Mouse (Mus musculus) hindbrain, embryonic 13.5 days (tissue): ENCODE results near the gene Sept4. TPM values are rescaled to one million over a fixed set of nuclear protein-coding genes. Genes with fewer than 3 reads are reported as not detected.

ENCODE experiments used
- ATAC-seq: fragments of 200-750 bp; cut with Nextera tagmentation; 2 replicates; pipeline ENCODE4 v1.8.0; 2017; ENCODE audit warnings: moderate TSS enrichment; ENCODE audit not compliant: low FRiP score
- H3K27ac ChIP-seq: fragments of 300-500 bp; sonication (generic); 2 replicates; pipeline ENCODE4 v1.5.1; 2015; ENCODE audit warnings: inconsistent platforms, mild to moderate bottlenecking, moderate library complexity
- H3K27me3 ChIP-seq: fragments of 300-500 bp; sonication (generic); 2 replicates; pipeline ENCODE4 v1.6.1; 2015; ENCODE audit warnings: mild to moderate bottlenecking, inconsistent platforms
- H3K36me3 ChIP-seq: fragments of 300-500 bp; sonication (generic); 2 replicates; pipeline ENCODE4 v1.6.1; 2015; ENCODE audit warnings: mild to moderate bottlenecking, inconsistent platforms
- H3K4me1 ChIP-seq: fragments of 300-500 bp; sonication (generic); replicated peaks from 2 replicates; pipeline ENCODE4 v1.6.1; 2015; ENCODE audit warnings: inconsistent platforms
- H3K4me2 ChIP-seq: fragments of 300-500 bp; sonication (generic); 2 replicates; pipeline ENCODE4 v1.6.1; 2015; ENCODE audit warnings: inconsistent platforms, mild to moderate bottlenecking, moderate library complexity
- H3K4me3 ChIP-seq: fragments of 300-500 bp; sonication (generic); 2 replicates; pipeline ENCODE4 v1.5.1; 2015; ENCODE audit warnings: mild to moderate bottlenecking, inconsistent platforms
- H3K9ac ChIP-seq: fragments of 300-500 bp; sonication (generic); 2 replicates; pipeline ENCODE4 v1.6.1; 2015; ENCODE audit warnings: mild to moderate bottlenecking, inconsistent platforms
- H3K9me3 ChIP-seq: fragments of 300-500 bp; sonication (generic); 2 replicates; pipeline ENCODE4 v1.6.1; 2016; ENCODE audit warnings: inconsistent platforms
- WGBS: fragments of 180-500 bp; shearing (Covaris S2); methylation state at CpG from one replicate; pipeline ENCODE4 v1.1.7; 2015; 5-methylcytosine and 5-hydroxymethylcytosine counted together
- polyA plus RNA-seq: library from polyadenylated mRNA; unstranded; fragments of >200 nt; fragmentation: Nextera tagmentation; extraction: Ambion mirVana; gene quantifications from 2 replicates; pipeline ENCODE4 v1.2.1, GENCODE M21; 2015

Sept4 gene
- 20.2 and 22.4 TPM in 2 replicates for polyA plus RNA-seq

DNA sequence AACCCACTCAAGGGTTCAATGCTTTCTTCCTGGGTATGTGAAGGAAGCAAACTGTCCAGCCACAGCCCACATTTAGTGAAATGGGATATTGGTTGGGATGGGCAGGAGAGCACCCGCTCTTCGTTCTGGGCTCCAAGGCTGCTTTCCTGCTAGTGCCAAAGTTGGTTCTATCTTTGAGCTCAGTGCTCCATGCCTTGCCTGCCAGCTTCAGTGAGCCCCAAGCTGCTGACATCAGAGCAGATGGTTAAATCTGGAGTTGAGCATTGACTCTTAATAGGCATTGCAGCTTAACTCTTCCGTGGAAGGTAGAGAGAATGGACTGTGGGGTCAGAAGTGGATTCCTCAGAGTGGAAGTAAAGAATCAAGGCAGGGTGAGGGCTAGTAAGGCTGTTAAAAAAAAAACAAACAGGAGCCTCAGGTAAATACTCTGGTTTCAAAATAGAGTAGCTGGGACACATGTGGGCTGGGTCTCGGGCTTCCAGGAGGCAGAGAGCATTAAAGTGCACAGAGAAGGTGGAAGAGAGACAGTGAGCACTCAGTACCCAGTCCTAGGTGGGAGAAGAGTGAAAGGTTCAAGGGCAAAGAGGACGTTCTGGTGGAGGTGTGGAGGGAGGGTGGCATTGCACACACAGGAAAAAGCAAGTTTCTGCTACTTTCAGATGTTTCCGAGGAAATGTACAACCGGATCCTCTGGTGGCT is at the start of gene Sept4:
Gene Sept4, plus strand, starts transcription at position 649 of the 699 bp plus-strand sequence.
- H3K9ac ChIP-seq = no peak within 1 kb of the TSS
- H3K4me2 ChIP-seq = no peak within 1 kb of the TSS
- no peaks in the 10 kb centered on the region for H3K9me3 ChIP-seq
- no peaks in the 10 kb centered on the region for H3K27me3 ChIP-seq
- no peak within 1 kb of the TSS for H3K4me3 ChIP-seq
- no peak within 1 kb of the TSS for H3K27ac ChIP-seq
- no peaks in the 10 kb centered on the region for H3K4me1 ChIP-seq
- H3K36me3 ChIP-seq = no peaks in the 10 kb centered on the region
- no peak for ATAC-seq
- WGBS = 85% methylated on average over 7 of the region's 7 CpGs

GRCm38 (mm10) chr11:87519260-87519659 is 49.4 kb upstream of the Sept4 start:
- Histone ChIP-seq H3K4me2 (no peak overlapping the region), H3K4me3 (no peak overlapping the region), H3K27ac (no peak overlapping the region), H3K9ac (no peak overlapping the region), H3K27me3 (no peaks in the 10 kb centered on the region), H3K36me3 (no peaks in the 10 kb centered on the region), H3K9me3 (no peaks in the 10 kb centered on the region), H3K4me1 (no peaks in the 10 kb centered on the region)
- WGBS = 21% methylated on average over 2 of the region's 2 CpGs
- no peak for ATAC-seq

GRCm38 (mm10) chr11:87523466-87523865 is 45.2 kb upstream of the Sept4 start:
- no peaks in the 10 kb centered on the region for H3K36me3 ChIP-seq
- no peak overlapping the region for H3K4me2 ChIP-seq
- H3K9ac ChIP-seq = no peak overlapping the region
- WGBS = 73% methylated on average over 5 of the region's 5 CpGs
- H3K4me1 ChIP-seq = no peaks in the 10 kb centered on the region
- no peaks in the 10 kb centered on the region for H3K27me3 ChIP-seq
- H3K9me3 ChIP-seq = no peaks in the 10 kb centered on the region
- H3K4me3 ChIP-seq = no peak overlapping the region
- ATAC-seq = no peak
- H3K27ac ChIP-seq = no peak overlapping the region

GRCm38 (mm10) chr11:87523967-87524366 is 44.7 kb upstream of the Sept4 start:
- Histone ChIP-seq H3K36me3 (no peaks in the 10 kb centered on the region), H3K9me3 (no peaks in the 10 kb centered on the region), H3K9ac (no peak overlapping the region), H3K27me3 (no peaks in the 10 kb centered on the region), H3K4me2 (no peak overlapping the region), H3K4me1 (no peaks in the 10 kb centered on the region), H3K4me3 (no peak overlapping the region), H3K27ac (no peak overlapping the region)
- ATAC-seq = no peak

DNA sequence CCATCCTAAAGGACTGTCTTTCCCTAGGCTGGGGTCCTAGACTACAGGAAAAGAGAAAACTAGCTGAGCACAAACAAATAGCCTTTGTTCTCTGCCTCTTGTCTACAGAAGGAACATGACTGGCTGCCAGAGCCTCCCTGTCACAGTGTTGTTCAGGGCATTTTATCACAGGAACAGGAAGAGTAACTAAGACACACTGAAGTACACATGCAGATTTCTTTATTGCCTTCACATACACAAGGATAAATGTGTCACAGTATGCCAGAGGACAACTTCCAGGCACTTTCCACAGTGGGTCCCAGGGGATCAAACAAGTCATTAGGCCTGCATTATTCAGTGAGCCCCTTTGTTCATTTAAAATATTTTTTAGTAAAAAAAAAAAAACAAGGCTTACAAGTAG is 43.9 kb upstream of the Sept4 start:
- Histone ChIP-seq H3K4me2 (no peak overlapping the region), H3K27ac (no peak overlapping the region), H3K36me3 (no peaks in the 10 kb centered on the region), H3K9me3 (no peaks in the 10 kb centered on the region), H3K27me3 (no peaks in the 10 kb centered on the region), H3K4me3 (no peak overlapping the region), H3K9ac (no peak overlapping the region), H3K4me1 (no peaks in the 10 kb centered on the region)
- no peak for ATAC-seq

DNA sequence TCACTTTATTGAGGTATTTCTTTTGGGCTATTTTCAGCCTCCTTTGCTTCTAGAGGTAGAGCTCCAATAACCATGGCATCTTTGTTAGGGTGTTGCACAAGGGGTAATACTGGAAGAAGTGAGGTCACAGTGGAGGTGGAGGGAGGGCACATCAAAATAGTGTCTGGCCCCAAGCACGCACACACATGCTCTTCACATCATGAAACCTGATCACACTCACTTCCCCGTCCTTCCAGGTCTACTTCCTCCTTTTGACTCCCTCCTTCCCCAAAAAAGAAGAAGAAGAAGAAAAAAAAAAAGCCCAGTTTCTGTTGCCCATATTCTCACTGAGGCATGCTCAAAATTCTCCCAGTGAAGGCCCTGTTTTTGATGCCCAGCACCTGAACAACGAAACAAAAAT is 41.3 kb upstream of the Sept4 start:
- no peak overlapping the region for H3K27ac ChIP-seq
- WGBS = 80% methylated on average over 3 of the region's 3 CpGs
- no peaks in the 10 kb centered on the region for H3K9me3 ChIP-seq
- no peak overlapping the region for H3K4me2 ChIP-seq
- ATAC-seq = no peak
- no peaks in the 10 kb centered on the region for H3K36me3 ChIP-seq
- no peak overlapping the region for H3K9ac ChIP-seq
- H3K27me3 ChIP-seq = no peaks in the 10 kb centered on the region
- H3K4me1 ChIP-seq = no peaks in the 10 kb centered on the region
- H3K4me3 ChIP-seq = no peak overlapping the region

DNA sequence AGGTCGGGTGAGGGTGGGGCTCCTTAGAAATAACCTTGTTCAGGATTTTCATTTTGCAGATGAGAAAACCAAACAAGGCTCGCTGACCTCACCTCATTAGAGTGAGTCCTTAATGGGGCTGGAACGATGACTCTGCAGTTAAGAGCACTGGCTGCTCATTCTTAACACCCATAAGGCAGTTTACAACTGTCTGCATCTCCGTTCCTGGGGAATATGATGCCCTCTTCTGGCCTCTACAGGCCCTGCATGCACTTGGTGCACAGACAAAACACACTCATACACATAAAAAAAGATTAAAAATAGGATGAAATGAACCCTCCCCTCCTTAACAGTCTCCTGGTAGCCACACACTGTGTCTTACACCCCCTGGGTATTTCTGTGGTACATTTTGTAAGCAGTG is 40.7 kb upstream of the Sept4 start:
- H3K27me3 ChIP-seq = no peaks in the 10 kb centered on the region
- no peaks in the 10 kb centered on the region for H3K9me3 ChIP-seq
- 55% methylated on average over 4 of the region's 4 CpGs for WGBS

GRCm38 (mm10) chr11:87531695-87532094 is 37.0 kb upstream of the Sept4 start:
- H3K27ac ChIP-seq = no peak overlapping the region
- H3K36me3 ChIP-seq = no peaks in the 10 kb centered on the region
- no peaks in the 10 kb centered on the region for H3K4me1 ChIP-seq
- ATAC-seq = no peak
- H3K4me2 ChIP-seq = no peak overlapping the region
- H3K27me3 ChIP-seq = 0 out of 2 replicates have a peak, but pooled peaks cover under 1% of the 10 kb centered on the region
- no peaks in the 10 kb centered on the region for H3K9me3 ChIP-seq
- WGBS = 50% methylated on average over 6 of the region's 6 CpGs
- H3K4me3 ChIP-seq = no peak overlapping the region
- H3K9ac ChIP-seq = no peak overlapping the region

More for the DNA sequence above, 40.7 kb upstream of the Sept4 start:
- H3K9ac ChIP-seq = no peak overlapping the region
- H3K4me3 ChIP-seq = no peak overlapping the region
- no peaks in the 10 kb centered on the region for H3K36me3 ChIP-seq
- no peak overlapping the region for H3K27ac ChIP-seq
- no peak overlapping the region for H3K4me2 ChIP-seq
- H3K4me1 ChIP-seq = no peaks in the 10 kb centered on the region
- ATAC-seq = no peak

- no peak overlapping the region for H3K4me2 ChIP-seq
- H3K9ac ChIP-seq = no peak overlapping the region
- H3K36me3 ChIP-seq = no peaks in the 10 kb centered on the region
- 48% methylated on average over 8 of the region's 8 CpGs for WGBS
- H3K27ac ChIP-seq = no peak overlapping the region
- no peak overlapping the region for H3K4me3 ChIP-seq
- H3K4me1 ChIP-seq = no peaks in the 10 kb centered on the region
- no peaks in the 10 kb centered on the region for H3K9me3 ChIP-seq
- no peak for ATAC-seq
- H3K27me3 ChIP-seq = no peaks in the 10 kb centered on the region
These were observed 26.4 kb upstream of the Sept4 start for GRCm38 (mm10) chr11:87542285-87542684.

DNA sequence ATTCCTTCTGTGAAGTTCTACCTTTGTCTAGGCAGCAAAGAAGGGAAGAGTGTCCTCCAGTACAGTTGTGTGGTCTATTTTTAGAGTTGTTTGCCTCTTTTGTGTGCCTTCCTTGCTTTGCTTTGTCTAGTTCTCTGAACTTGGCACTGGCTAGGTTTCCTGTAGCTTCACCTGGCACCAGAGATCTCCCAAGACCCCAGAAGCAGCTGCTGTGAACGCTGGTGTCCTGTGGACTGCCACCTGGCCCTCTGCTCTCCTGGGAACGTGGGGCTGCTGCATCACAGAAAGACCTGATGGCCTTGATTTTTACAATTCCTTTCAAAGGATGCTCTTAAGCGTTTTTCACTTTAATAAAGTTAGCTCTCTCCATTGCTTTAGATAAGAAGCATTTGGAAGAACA is 25.8 kb upstream of the Sept4 start:
- ATAC-seq = no peak
- Histone ChIP-seq H3K4me1 (no peaks in the 10 kb centered on the region), H3K27me3 (no peaks in the 10 kb centered on the region), H3K36me3 (no peaks in the 10 kb centered on the region), H3K4me3 (no peak overlapping the region), H3K4me2 (no peak overlapping the region), H3K9ac (no peak overlapping the region), H3K9me3 (no peaks in the 10 kb centered on the region), H3K27ac (no peak overlapping the region)
- WGBS = 44% methylated on average over 3 of the region's 3 CpGs

- 80% methylated on average over 4 of the region's 4 CpGs for WGBS
These were observed 15.4 kb upstream of the Sept4 start for GRCm38 (mm10) chr11:87553342-87553741.

DNA sequence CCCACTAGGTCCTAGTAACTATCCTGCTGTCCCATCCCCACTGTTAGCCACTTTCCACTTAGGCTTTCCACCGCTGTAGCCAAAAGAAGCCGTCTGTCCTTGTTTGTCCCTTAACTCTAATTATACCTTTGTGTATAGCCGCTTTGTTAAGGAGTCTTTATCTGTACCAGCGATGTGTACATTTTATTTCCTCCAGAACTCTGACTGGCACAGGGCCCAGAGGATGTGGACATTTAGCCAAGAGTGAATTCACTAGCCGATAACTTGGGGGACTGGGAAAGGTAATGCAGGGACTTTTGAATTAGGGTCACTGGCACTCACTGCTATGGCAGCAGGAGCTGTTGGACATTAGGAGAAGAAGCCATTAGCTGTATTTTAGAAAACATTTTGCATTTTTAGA is 14.3 kb upstream of the Sept4 start:
- Histone ChIP-seq H3K27me3 (no peaks in the 10 kb centered on the region), H3K9me3 (no peaks in the 10 kb centered on the region), H3K4me2 (no peak overlapping the region), H3K4me3 (no peak overlapping the region), H3K9ac (no peak overlapping the region), H3K4me1 (no peaks in the 10 kb centered on the region; the same call in 1 of the 2 replicates), H3K27ac (peak overlapping the region; percentile 9; the same call in 1 of the 2 replicates), H3K36me3 (no peaks in the 10 kb centered on the region)
- ATAC-seq = no peak
- 58% methylated on average over 5 of the region's 5 CpGs for WGBS

More at GRCm38 (mm10) chr11:87553342-87553741, 15.4 kb upstream of the Sept4 start:
- H3K4me3 ChIP-seq = no peak overlapping the region
- ATAC-seq = no peak
- H3K4me2 ChIP-seq = no peak overlapping the region
- H3K9ac ChIP-seq = no peak overlapping the region
- H3K9me3 ChIP-seq = no peaks in the 10 kb centered on the region
- no peaks in the 10 kb centered on the region for H3K36me3 ChIP-seq
- no peaks in the 10 kb centered on the region for H3K27me3 ChIP-seq
- H3K27ac ChIP-seq = no peak overlapping the region
- H3K4me1 ChIP-seq = no peaks in the 10 kb centered on the region; the same call in 1 of the 2 replicates

- H3K36me3 ChIP-seq = no peaks in the 10 kb centered on the region
- no peaks in the 10 kb centered on the region for H3K27me3 ChIP-seq
- 36% methylated on average over 2 of the region's 2 CpGs for WGBS
- H3K4me2 ChIP-seq = no peak overlapping the region
- H3K4me1 ChIP-seq = no peaks in the 10 kb centered on the region; the same call in 1 of the 2 replicates
- no peaks in the 10 kb centered on the region for H3K9me3 ChIP-seq
- ATAC-seq = no peak
- H3K27ac ChIP-seq = no peak overlapping the region
- no peak overlapping the region for H3K4me3 ChIP-seq
- no peak overlapping the region for H3K9ac ChIP-seq
These were observed 13.5 kb upstream of the Sept4 start for GRCm38 (mm10) chr11:87555106-87555703.
